Mouse (Mus musculus) G1E (cell line): ENCODE results near the gene Trak1.

ENCODE experiments used
- CTCF ChIP-seq: IDR thresholded peaks from 2 replicates; pipeline ENCODE4 v1.5.1; 2012; ENCODE audit warnings: low read depth, low read length, inconsistent platforms, mixed read lengths
- GATA1 ChIP-seq: IDR thresholded peaks from 2 replicates; pipeline ENCODE4 v1.6.1; 2012; ENCODE audit warnings: borderline replicate concordance, low read length, inconsistent platforms, mixed read lengths
- POLR2AphosphoS5 ChIP-seq: IDR thresholded peaks from 2 replicates; pipeline ENCODE4 v1.6.1; 2012; ENCODE audit warnings: low read depth, low read length, inconsistent platforms; ENCODE audit not compliant: insufficient replicate concordance
- TAL1 ChIP-seq: conservative IDR thresholded peaks from 2 replicates; pipeline ENCODE4 v1.6.1; 2012; ENCODE audit warnings: low read depth, low read length, inconsistent platforms, mixed read lengths

- TF ChIP-seq CTCF (no peak), POLR2AphosphoS5 (no peak), GATA1 (no peak), TAL1 (no peak)
Observed at GRCm38 (mm10) chr9:121374864-121375255, 77.6 kb downstream of the Trak1 start.
